Mouse (Mus musculus) heart, postnatal 14 days (tissue): ENCODE data around the gene Ankrd13a. TPM values are rescaled to one million over a fixed set of nuclear protein-coding genes. Genes with fewer than 3 reads are reported as not detected.
"Not testable (repeated sequence)": the region's sequence is repeated elsewhere in the genome, so short reads cannot be mapped to it uniquely, and the experiment has no call there.

Experiments
- DNase-seq, 2 experiments: peaks; one replicate each; pipeline ENCODE4 v3.0.0; 2021 to 2022
- intact Hi-C: fragments of 180-260 bp; cut with DNase I; formaldehyde crosslinking; loops from one replicate; pipeline ENCODE4 v1.15.1; 2025
- microRNA-seq, 2 experiments: library from miRNA; unstranded; fragments of <30 nt; microRNA quantifications; one replicate each; pipeline ENCODE4 v1.2.0; 2021 to 2022
- total RNA-seq, 2 experiments: library from RNA; stranded (reverse); gene quantifications; 2 replicates each; pipeline ENCODE4 v1.2.3; 2021

Gene Ankrd13a
- total RNA-seq, 2 experiments from 2014 or later, result 45.7 to 46.5 TPM

GRCm38 (mm10) chr5:114822796-114823688, 48.6 kb downstream of the Ankrd13a start, which contains the start of gene 1500011B03Rik:
Gene 1500011B03Rik, minus strand, starts transcription at chr5:114823468.
- DNase-seq, result peak; percentile 65 to 74
- intact Hi-C loops, result no loop called here

GRCm38 (mm10) chr5:114824197-114824596, 49.7 kb downstream of the Ankrd13a start:
- peak; percentile 25 to 39 for DNase-seq

GRCm38 (mm10) chr5:114825978-114826691, 51.7 kb downstream of the Ankrd13a start:
- intact Hi-C loops, result loop anchor here (2.0 kb wide), 1 partner anchor 33 kb away; the partner anchor contains the start of gene Gm9936
- peak; percentile 45 to 52 for DNase-seq

More at GRCm38 (mm10) chr5:114824197-114824596, 49.7 kb downstream of the Ankrd13a start:
- intact Hi-C loops, result loop anchor here (2.0 kb wide), 1 partner anchor 35 kb away; the partner anchor contains the start of gene Gm9936

- intact Hi-C loops, result no loop called here
These were observed 53.0 kb downstream of the Ankrd13a start for GRCm38 (mm10) chr5:114827427-114827826.

GRCm38 (mm10) chr5:114829740-114830139, 55.3 kb downstream of the Ankrd13a start:
- intact Hi-C loops, result no loop called here
- no peak for DNase-seq

More at GRCm38 (mm10) chr5:114827427-114827826, 53.0 kb downstream of the Ankrd13a start:
- no peak for DNase-seq

- intact Hi-C loops, result no loop called here
- DNase-seq, result no peak
These were observed 62.4 kb downstream of the Ankrd13a start for GRCm38 (mm10) chr5:114836886-114837285.

GRCm38 (mm10) chr5:114840481-114840880, 66.0 kb downstream of the Ankrd13a start:
- intact Hi-C loops, result not testable (repeated sequence)

GRCm38 (mm10) chr5:114842155-114842554, 67.7 kb downstream of the Ankrd13a start:
- DNase-seq, intact Hi-C loops: not testable (repeated sequence)

More at GRCm38 (mm10) chr5:114840481-114840880, 66.0 kb downstream of the Ankrd13a start:
- DNase-seq, result not testable (repeated sequence)

GRCm38 (mm10) chr5:114842674-114843073, 68.2 kb downstream of the Ankrd13a start:
- no peak for DNase-seq
- intact Hi-C loops, result no loop called here

- intact Hi-C loops, DNase-seq: not testable (repeated sequence)
These were observed 69.9 kb downstream of the Ankrd13a start for GRCm38 (mm10) chr5:114844371-114844770.

GRCm38 (mm10) chr5:114851565-114852236, 77.2 kb downstream of the Ankrd13a start:
- DNase-seq, result no peak
- intact Hi-C loops, result no loop called here

- intact Hi-C loops, DNase-seq: not testable (repeated sequence)
These were observed 78.9 kb downstream of the Ankrd13a start, which contains the start of gene 4930519G04Rik for GRCm38 (mm10) chr5:114853364-114853763. Gene 4930519G04Rik, plus strand, starts transcription at chr5:114853664.

Small RNA genes lying within 50 kb of the gene (microRNA-seq; reads per million reads assigned to microRNA genes)
- gene Mir6240, result 7.7 to 24.7 reads per million in 2 experiments

Other genes with a start within 250 kb of the Ankrd13a start
- gene Fam222a, start 206.7 kb upstream of the Ankrd13a start, total RNA-seq, result 1 to 10 TPM; 3.2 to 5.4 TPM
- 1 to 10 TPM; 5.8 to 5.9 TPM for gene Trpv4, start 116.3 kb upstream of the Ankrd13a start, total RNA-seq
- gene Gltp, start 83.7 kb upstream of the Ankrd13a start, total RNA-seq, result 10 to 100 TPM; 17.1 to 18.8 TPM
- 1 to 10 TPM; 4.7 to 5.3 TPM for gene Tchp, start 66.9 kb upstream of the Ankrd13a start, total RNA-seq
- gene Git2, start 840 bp downstream of the Ankrd13a start, total RNA-seq, result 10 to 100 TPM; 42.4 to 44.8 TPM
- 10 to 100 TPM in 1 of 2 experiments, 1 to 10 TPM in 1; 8.6 to 12.3 TPM for gene 1500011B03Rik, start 48.8 kb downstream of the Ankrd13a start, total RNA-seq
- not detected for gene 4930519G04Rik, start 79.0 kb downstream of the Ankrd13a start, total RNA-seq
- gene Gm9936, start 84.0 kb downstream of the Ankrd13a start, total RNA-seq, result not detected
- 1 to 10 TPM; 5.1 to 5.3 TPM for gene Oasl2, start 122.3 kb downstream of the Ankrd13a start, total RNA-seq
- under 1 TPM in 1 of 2 experiments, not detected in 1; 0.83 TPM for gene Oasl1, start 148.6 kb downstream of the Ankrd13a start, total RNA-seq
- 10 to 100 TPM; 28.6 to 31.2 TPM for gene 2210016L21Rik, start 167.5 kb downstream of the Ankrd13a start, total RNA-seq
- under 1 TPM in 1 of 2 experiments, not detected in 1; 0.10 TPM for gene Hnf1a, start 196.4 kb downstream of the Ankrd13a start, total RNA-seq
- 10 to 100 TPM; 40.6 to 42.5 TPM for gene Sppl3, start 236.5 kb downstream of the Ankrd13a start, total RNA-seq